In the genomic region with DNA sequence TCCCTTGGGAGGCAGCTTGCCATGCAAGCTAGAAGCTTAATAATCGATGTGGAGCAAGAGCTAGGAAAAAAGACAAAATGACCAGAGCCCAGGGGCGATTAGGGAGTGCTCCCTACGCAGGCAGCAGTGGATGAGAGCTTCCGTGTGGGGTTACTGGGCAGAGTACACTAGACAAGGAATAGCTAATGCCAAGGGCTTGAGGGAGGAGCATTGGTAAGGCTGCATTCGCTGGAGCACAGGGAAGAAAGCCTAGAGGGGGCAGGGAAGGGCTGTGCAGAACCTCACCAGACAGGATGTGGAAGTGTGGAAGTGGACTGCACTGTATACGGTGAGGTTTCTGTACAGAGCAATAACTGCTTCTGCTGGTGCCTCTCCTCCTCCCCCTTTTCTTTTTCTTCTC, we compare ENCODE assay signal across 10 mouse cellular contexts. TPM values are rescaled to one million over a fixed set of nuclear protein-coding genes. Genes with fewer than 3 reads are reported as not detected.
A peak's percentile ranks its signal among the peaks of the same experiment; 100 is the strongest.
DNase-seq lines count a peak whose midpoint lies in the region; ATAC-seq and TF ChIP-seq lines count a peak whose summit lies in the region.
"Had no signal": no experiment of that assay in that cellular context is flagged by ENCODE, and none has a peak within 500 bp of the region (broad histone marks: within the 10 kb centered on the region; RNA-seq: fewer than 3 reads in every experiment).

No protein-coding gene starts in this region.

- H3K4me3 ChIP-seq in heart, embryonic 15.5 days: no peak overlapping the region
- H3K4me3 ChIP-seq in olfactory bulb, adult 2 months (ENCODE audit: insufficient read depth, low read depth, low read length): no peak overlapping the region

- intact Hi-C loops in heart, postnatal 25 days (cut with DNase I): no loop called here

- no peak overlapping the region for H3K4me2 ChIP-seq in heart, embryonic 15.5 days

- no peak; the same call in 1 of the 2 replicates for ATAC-seq in heart, embryonic 15.5 days (replicated peaks; ENCODE audit: insufficient number of reproducible peaks, insufficient read depth, low FRiP score, low read depth)

- 59% methylated on average over 6 of the region's 6 CpGs for WGBS in heart, embryonic 15.5 days
- 25% methylated on average over 6 of the region's 6 CpGs for WGBS in olfactory bulb, adult 2 months

- no peaks in the 10 kb centered on the region for H3K9me3 ChIP-seq in heart, embryonic 15.5 days (replicated peaks)

- no peak for TF ChIP-seq POLR2A in olfactory bulb, adult 2 months (IDR thresholded peaks at IDR 0.05; ENCODE audit: insufficient read depth, low read depth, low read length)

- H3K36me3 ChIP-seq in heart, embryonic 15.5 days: peaks cover 3% of the 10 kb centered on the region; the same call in 1 of the 2 replicates

- DNase-seq in heart, postnatal 25 days (ENCODE audit: low spot score): no peak
- peak; percentile 8 to 53 for DNase-seq in spleen, postnatal 4 days (ENCODE audit: low spot score in 2 of 2)
- no peak for DNase-seq in spleen, postnatal 10 days (ENCODE audit: low spot score in 2 of 2)
- peak; percentile 48 to 49 for DNase-seq in kidney, postnatal 36 days
- no peak for DNase-seq in thymus, postnatal 4 days
- no peak for DNase-seq in c-Kit-positive CD71-positive TER-119-positive erythroid progenitor cells, embryonic 14.5 days (ENCODE audit: low spot score)
- DNase-seq: gastrocnemius, postnatal 25 days; thymus, adult 18-20 months had no signal

- H3K27ac ChIP-seq in heart, embryonic 15.5 days: 0 out of 2 replicates have a peak overlapping the region, but pooled peaks have one; percentile 4
- peak overlapping the region; percentile 6 for H3K27ac ChIP-seq in olfactory bulb, adult 2 months (ENCODE audit: insufficient read depth, low read depth, low read length)

- no peak for TF ChIP-seq CTCF in olfactory bulb, adult 2 months (IDR thresholded peaks at IDR 0.05; ENCODE audit: insufficient read depth, low read depth, low read length)

- H3K27me3 ChIP-seq in heart, embryonic 15.5 days: no peaks in the 10 kb centered on the region

- H3K4me1 ChIP-seq in heart, embryonic 15.5 days (replicated peaks): peaks cover 25% of the 10 kb centered on the region
- peaks cover 50% of the 10 kb centered on the region for H3K4me1 ChIP-seq in olfactory bulb, adult 2 months (ENCODE audit: control insufficient read depth, insufficient read depth, low read length)

- H3K9ac ChIP-seq in heart, embryonic 15.5 days: no peak overlapping the region

RNA-seq across cellular contexts. Expression of gene Sirpa, which starts 32.3 kb away (rescaled TPM):
- polyA plus RNA-seq in heart, embryonic 15.5 days (2015; fragmentation: Nextera tagmentation; extraction: Ambion mirVana): 13.8 and 20.1 TPM in 2 replicates
- total RNA-seq in heart, postnatal 25 days (2021): 10 to 100 TPM; 24.6 to 28.1 TPM
- polyA plus RNA-seq in olfactory bulb, adult 2 months (2012; ENCODE audit: insufficient read depth, insufficient read length, low replicate concordance, missing spikeins): not detected in 2 replicates

Comparison
In these comparisons a context has a peak if more than half of its experiments do, and no peak if none do; other contexts are left out.
1. DNase-seq: peak in spleen, postnatal 4 days (2 of 2) and kidney, postnatal 36 days (2 of 2); none in heart, postnatal 25 days (single experiment), spleen, postnatal 10 days (0 of 2), thymus, postnatal 4 days (single experiment) and c-Kit-positive CD71-positive TER-119-positive erythroid progenitor cells, embryonic 14.5 days (single experiment).